Mouse (Mus musculus): ENCODE results near the gene Tsc22d3. TPM values are rescaled to one million over a fixed set of nuclear protein-coding genes. Genes with fewer than 3 reads are reported as not detected.

Tsc22d3 gene
- total and polyA plus RNA-seq, 3 experiments: 8.4 to 32.8 (median 15.2) TPM

DNA sequence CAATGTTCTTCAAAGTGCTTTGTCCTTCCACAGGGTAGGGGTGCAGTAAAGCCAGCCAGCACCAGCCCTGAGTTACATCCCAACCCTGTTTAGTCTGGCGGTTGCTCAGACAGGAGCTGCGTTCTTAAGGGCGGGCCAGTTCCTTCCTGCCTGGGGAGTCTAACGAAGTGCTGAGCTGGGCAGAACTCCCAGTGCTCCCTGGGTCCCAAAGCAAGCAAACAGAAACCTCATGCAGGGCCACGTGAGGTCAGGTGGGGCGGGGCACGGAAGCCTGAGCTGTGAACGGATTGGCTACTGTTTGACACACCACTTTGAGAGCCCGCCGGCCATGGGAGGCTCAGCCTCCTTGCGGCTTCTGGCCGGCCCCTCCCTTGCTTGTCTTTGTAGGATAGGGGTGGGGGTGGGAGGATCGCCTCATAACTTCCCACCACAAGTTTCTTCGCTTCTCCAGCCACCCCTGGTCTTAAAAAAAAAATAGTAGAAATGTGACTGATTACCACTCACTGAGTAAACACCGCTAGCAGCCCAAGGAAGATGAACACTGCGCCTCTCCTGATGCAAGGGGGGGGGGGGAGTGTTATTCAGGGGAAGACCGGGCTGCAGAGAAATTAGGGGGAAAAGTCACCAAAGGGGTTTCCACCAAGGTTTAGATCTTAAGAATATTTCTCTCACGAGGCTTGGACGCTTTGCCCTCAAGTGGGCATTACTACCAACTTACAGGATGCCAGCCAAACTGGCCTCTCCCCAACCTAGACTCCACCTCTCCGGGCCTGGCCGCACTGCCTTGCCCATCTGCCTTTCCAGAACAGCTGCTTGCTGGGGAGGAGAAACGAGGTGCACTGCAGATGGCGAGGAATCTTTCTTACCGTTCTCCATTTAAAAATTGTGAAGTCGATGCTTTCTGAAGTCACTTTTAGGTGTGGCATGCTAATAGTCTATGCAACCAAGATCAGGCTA lies 80.0 kb downstream of the Tsc22d3 start:
- H3K9ac ChIP-seq (ENCODE audit: insufficient read depth, low read depth): peak overlapping the region; percentile 40
- in situ Hi-C loops (cut with MboI; ENCODE audit: low pct_ligation_motif_present, low pct_unique_long_range_greater_than_20kb, low sequenced_read_pairs) (no loop called here), dilution Hi-C loops (cut with MboI; ENCODE audit: extremely low pct_ligation_motif_present, extremely low pct_unique_long_range_greater_than_20kb, low sequenced_read_pairs) (no loop called here)
- TF ChIP-seq CHD1 (IDR thresholded peaks at IDR 0.05; ENCODE audit: low read depth, low read length) (no peak), KAT2A (IDR thresholded peaks at IDR 0.05; ENCODE audit: insufficient replicate concordance, low read length) (no peak), IRF4 (IDR thresholded peaks at IDR 0.05; ENCODE audit: low read depth, low read length) (peak; percentile 52; the same call in 1 of the 2 replicates), MAZ (IDR thresholded peaks at IDR 0.05; ENCODE audit: low read depth, low read length) (peak; percentile 72; the same call in 1 of the 2 replicates), JUN (IDR thresholded peaks at IDR 0.05; ENCODE audit: insufficient read depth, low read depth, low read length) (no peak), BHLHE40 (IDR thresholded peaks at IDR 0.05; ENCODE audit: low read depth, low read length) (peak; percentile 87), UBTF (IDR thresholded peaks at IDR 0.05; ENCODE audit: low read depth, low read length) (no peak), NELFE (IDR thresholded peaks at IDR 0.05; ENCODE audit: low read depth, low read length) (0 out of 2 replicates have a peak, but pooled peaks have one; percentile 37), RAD21 (IDR thresholded peaks at IDR 0.05; ENCODE audit: low read depth, low read length) (no peak), MAX (IDR thresholded peaks at IDR 0.05; ENCODE audit: low read length) (peak; percentile 92), HCFC1 (IDR thresholded peaks at IDR 0.05; ENCODE audit: low read depth, low read length) (peak; percentile 32; the same call in 1 of the 2 replicates), ZMIZ1 (IDR thresholded peaks at IDR 0.05; ENCODE audit: low read depth, low read length) (peak; percentile 57), MEF2A (IDR thresholded peaks at IDR 0.05; ENCODE audit: borderline replicate concordance, low read depth, low read length) (peak; percentile 45; the same call in 1 of the 2 replicates), ZNF384 (IDR thresholded peaks at IDR 0.05; ENCODE audit: low read depth, low read length) (peak; percentile 76), MXI1 (IDR thresholded peaks at IDR 0.05; ENCODE audit: low read depth, low read length) (peak; percentile 61), ZC3H11A (IDR thresholded peaks at IDR 0.05; ENCODE audit: low read depth, low read length) (no peak), SMC3 (IDR thresholded peaks at IDR 0.05; ENCODE audit: low read depth, low read length) (no peak), EP300 (IDR thresholded peaks at IDR 0.05; ENCODE audit: low read length) (no peak), TCF12 (IDR thresholded peaks at IDR 0.05; ENCODE audit: low read depth, low read length) (peak; percentile 72), ETS1 (conservative IDR thresholded peaks at IDR 0.05; ENCODE audit: low read depth, low read length) (peak; percentile 71), NRF1 (IDR thresholded peaks at IDR 0.05; ENCODE audit: low read depth, low read length) (no peak), CHD2 (IDR thresholded peaks at IDR 0.05; ENCODE audit: low read length) (no peak), E2F4 (IDR thresholded peaks at IDR 0.05; ENCODE audit: insufficient replicate concordance, low read depth, low read length) (no peak), JUND (conservative IDR thresholded peaks at IDR 0.05; ENCODE audit: low read depth, low read length) (no peak), GABPA (IDR thresholded peaks at IDR 0.05; ENCODE audit: insufficient replicate concordance, low read depth, low read length) (no peak), CTCF (conservative IDR thresholded peaks at IDR 0.05 in 1 of 2, IDR thresholded peaks at IDR 0.05 in 1 of 2; ENCODE audit: low read depth in 2 of 2, low read length in 2 of 2) (no peak), ELF1 (IDR thresholded peaks at IDR 0.05; ENCODE audit: low read depth, low read length) (peak; percentile 64), RCOR1 (conservative IDR thresholded peaks at IDR 0.05; ENCODE audit: low read depth, low read length) (no peak), TBP (conservative IDR thresholded peaks at IDR 0.05; ENCODE audit: low read depth, low read length) (0 out of 2 replicates have a peak, but pooled peaks have one; percentile 45), MYC (IDR thresholded peaks at IDR 0.05; ENCODE audit: low read depth, low read length) (peak; percentile 62; the same call in 1 of the 2 replicates), SIN3A (IDR thresholded peaks at IDR 0.05; ENCODE audit: low read length) (peak; percentile 85), MAFK (IDR thresholded peaks at IDR 0.05; ENCODE audit: insufficient replicate concordance, low read length) (peak; percentile 90), PAX5 (IDR thresholded peaks at IDR 0.05; ENCODE audit: low read length) (no peak), ZKSCAN1 (IDR thresholded peaks at IDR 0.05; ENCODE audit: borderline replicate concordance, low read depth, low read length) (no peak), USF1 (IDR thresholded peaks at IDR 0.05; ENCODE audit: low read depth, low read length) (peak; percentile 79), POLR2A (IDR thresholded peaks at IDR 0.05; ENCODE audit: low read depth, low read length) (peak; percentile 59), USF2 (conservative IDR thresholded peaks at IDR 0.05; ENCODE audit: low read depth, low read length) (peak; percentile 49; the same call in 1 of the 2 replicates), POLR2AphosphoS2 (IDR thresholded peaks at IDR 0.05; ENCODE audit: low read depth, low read length) (no peak)
- no peaks in the 10 kb centered on the region for H3K36me3 ChIP-seq (replicated peaks in 1 of 2; ENCODE audit: control insufficient read depth in 1 of 2, insufficient read depth in 1 of 2, low read length in 1 of 2)
- peak; percentile 90 for DNase-seq (ENCODE audit: extremely low read depth)
- H3K9me3 ChIP-seq (replicated peaks; ENCODE audit: low read length): no peaks in the 10 kb centered on the region
- H3K27ac ChIP-seq (ENCODE audit: insufficient read depth, low read depth): peak overlapping the region; percentile 68
- H3K4me2 ChIP-seq (ENCODE audit: insufficient read depth, low read depth, poor library complexity, severe bottlenecking): peak overlapping the region; percentile 51
- no peaks in the 10 kb centered on the region for H3K79me2 ChIP-seq (replicated peaks; ENCODE audit: control insufficient read depth, extremely low read depth, insufficient read depth, poor library complexity, severe bottlenecking)
- H3K4me3 ChIP-seq (replicated peaks in 1 of 3; ENCODE audit: low read depth in 2 of 3, low read length in 2 of 3, poor library complexity in 1 of 3): no peak overlapping the region
- H3K4me1 ChIP-seq (ENCODE audit: control insufficient read depth in 1 of 2, insufficient read depth in 2 of 2): peaks cover 5 to 25% of the 10 kb centered on the region in 2 experiments
- no peaks in the 10 kb centered on the region for H3K27me3 ChIP-seq (replicated peaks)

Data from CH12.LX (cell line).